Mouse (Mus musculus): ENCODE results near the gene Gng10. TPM values are rescaled to one million over a fixed set of nuclear protein-coding genes. Genes with fewer than 3 reads are reported as not detected.

The Gng10 gene
- total and polyA plus RNA-seq, 3 experiments = 55.6 to 189 (median 78.6) TPM

- Histone ChIP-seq H3K27ac (ENCODE audit: insufficient read depth, low read depth) (no peak overlapping the region), H3K36me3 (replicated peaks in 1 of 2; ENCODE audit: control insufficient read depth in 1 of 2, insufficient read depth in 1 of 2, low read length in 1 of 2) (no peaks in the 10 kb centered on the region), H3K27me3 (replicated peaks) (no peaks in the 10 kb centered on the region), H3K9ac (ENCODE audit: insufficient read depth, low read depth) (no peak overlapping the region), H3K79me2 (replicated peaks; ENCODE audit: control insufficient read depth, extremely low read depth, insufficient read depth, poor library complexity, severe bottlenecking) (no peaks in the 10 kb centered on the region), H3K4me3 (replicated peaks in 1 of 3; ENCODE audit: low read depth in 2 of 3, low read length in 2 of 3, poor library complexity in 1 of 3) (no peak overlapping the region), H3K4me2 (ENCODE audit: insufficient read depth, low read depth, poor library complexity, severe bottlenecking) (no peak overlapping the region), H3K9me3 (replicated peaks; ENCODE audit: low read length) (no peaks in the 10 kb centered on the region), H3K4me1 (ENCODE audit: control insufficient read depth in 1 of 2, insufficient read depth in 2 of 2) (peaks cover 0 to 14% of the 10 kb centered on the region in 2 experiments; a peak in 2 of 4 replicates)
- in situ Hi-C loops (cut with MboI; ENCODE audit: low pct_ligation_motif_present, low pct_unique_long_range_greater_than_20kb, low sequenced_read_pairs) (loop anchor here (10.0 kb wide), 1 partner anchor 48 kb away; no protein-coding TSS in a partner anchor), dilution Hi-C loops (cut with MboI; ENCODE audit: extremely low pct_ligation_motif_present, extremely low pct_unique_long_range_greater_than_20kb, low sequenced_read_pairs) (no loop called here)
- DNase-seq (ENCODE audit: extremely low read depth) = no peak
- no peak for TF ChIP-seq ZC3H11A (IDR thresholded peaks at IDR 0.05; ENCODE audit: low read depth, low read length)
- no peak for TF ChIP-seq ELF1 (IDR thresholded peaks at IDR 0.05; ENCODE audit: low read depth, low read length)
- TF ChIP-seq TCF12 (IDR thresholded peaks at IDR 0.05; ENCODE audit: low read depth, low read length) = no peak
- TF ChIP-seq HCFC1 (IDR thresholded peaks at IDR 0.05; ENCODE audit: low read depth, low read length) = no peak
- no peak for TF ChIP-seq ZMIZ1 (IDR thresholded peaks at IDR 0.05; ENCODE audit: low read depth, low read length)
- TF ChIP-seq MYC (IDR thresholded peaks at IDR 0.05; ENCODE audit: low read depth, low read length) = no peak
- TF ChIP-seq BHLHE40 (IDR thresholded peaks at IDR 0.05; ENCODE audit: low read depth, low read length) = no peak
- no peak for TF ChIP-seq USF1 (IDR thresholded peaks at IDR 0.05; ENCODE audit: low read depth, low read length)
- no peak for TF ChIP-seq PAX5 (IDR thresholded peaks at IDR 0.05; ENCODE audit: low read length)
- no peak for TF ChIP-seq MAZ (IDR thresholded peaks at IDR 0.05; ENCODE audit: low read depth, low read length)
- TF ChIP-seq TBP (conservative IDR thresholded peaks at IDR 0.05; ENCODE audit: low read depth, low read length) = no peak
- no peak for TF ChIP-seq ZKSCAN1 (IDR thresholded peaks at IDR 0.05; ENCODE audit: borderline replicate concordance, low read depth, low read length)
- no peak for TF ChIP-seq JUND (conservative IDR thresholded peaks at IDR 0.05; ENCODE audit: low read depth, low read length)
- TF ChIP-seq EP300 (IDR thresholded peaks at IDR 0.05; ENCODE audit: low read length) = no peak
- TF ChIP-seq MAFK (IDR thresholded peaks at IDR 0.05; ENCODE audit: insufficient replicate concordance, low read length) = no peak
- TF ChIP-seq NELFE (IDR thresholded peaks at IDR 0.05; ENCODE audit: low read depth, low read length) = no peak
These were observed 37.8 kb upstream of the Gng10 start for GRCm38 (mm10) chr4:58997081-58997480.

GRCm38 (mm10) chr4:58998688-58999087, 36.2 kb upstream of the Gng10 start:
- no peak overlapping the region for H3K27ac ChIP-seq (ENCODE audit: insufficient read depth, low read depth)
- H3K4me3 ChIP-seq (replicated peaks in 1 of 3; ENCODE audit: low read depth in 2 of 3, low read length in 2 of 3, poor library complexity in 1 of 3) = no peak overlapping the region
- dilution Hi-C loops (cut with MboI; ENCODE audit: extremely low pct_ligation_motif_present, extremely low pct_unique_long_range_greater_than_20kb, low sequenced_read_pairs) = no loop called here
- H3K4me1 ChIP-seq (ENCODE audit: control insufficient read depth in 1 of 2, insufficient read depth in 2 of 2) = peaks cover 0 to 16% of the 10 kb centered on the region in 2 experiments; a peak in 2 of 4 replicates
- peaks cover 4% of the 10 kb centered on the region for H3K79me2 ChIP-seq (replicated peaks; ENCODE audit: control insufficient read depth, extremely low read depth, insufficient read depth, poor library complexity, severe bottlenecking)
- H3K27me3 ChIP-seq (replicated peaks) = no peaks in the 10 kb centered on the region
- DNase-seq (ENCODE audit: extremely low read depth) = no peak
- H3K36me3 ChIP-seq (replicated peaks in 1 of 2; ENCODE audit: control insufficient read depth in 1 of 2, insufficient read depth in 1 of 2, low read length in 1 of 2) = no peaks in the 10 kb centered on the region
- in situ Hi-C loops (cut with MboI; ENCODE audit: low pct_ligation_motif_present, low pct_unique_long_range_greater_than_20kb, low sequenced_read_pairs) = loop anchor here (10.0 kb wide), 1 partner anchor 46 kb away; no protein-coding TSS in a partner anchor
- no peak overlapping the region for H3K4me2 ChIP-seq (ENCODE audit: insufficient read depth, low read depth, poor library complexity, severe bottlenecking)
- no peak overlapping the region for H3K9ac ChIP-seq (ENCODE audit: insufficient read depth, low read depth)
- no peaks in the 10 kb centered on the region for H3K9me3 ChIP-seq (replicated peaks; ENCODE audit: low read length)
- TF ChIP-seq CTCF (conservative IDR thresholded peaks at IDR 0.05 in 1 of 2, IDR thresholded peaks at IDR 0.05 in 1 of 2; ENCODE audit: low read depth in 2 of 2, low read length in 2 of 2) (no peak), ETS1 (conservative IDR thresholded peaks at IDR 0.05; ENCODE audit: low read depth, low read length) (no peak), PAX5 (IDR thresholded peaks at IDR 0.05; ENCODE audit: low read length) (no peak), RAD21 (IDR thresholded peaks at IDR 0.05; ENCODE audit: low read depth, low read length) (no peak), ZKSCAN1 (IDR thresholded peaks at IDR 0.05; ENCODE audit: borderline replicate concordance, low read depth, low read length) (no peak), SMC3 (IDR thresholded peaks at IDR 0.05; ENCODE audit: low read depth, low read length) (no peak), TCF12 (IDR thresholded peaks at IDR 0.05; ENCODE audit: low read depth, low read length) (no peak), POLR2A (IDR thresholded peaks at IDR 0.05; ENCODE audit: low read depth, low read length) (no peak), USF1 (IDR thresholded peaks at IDR 0.05; ENCODE audit: low read depth, low read length) (no peak), MXI1 (IDR thresholded peaks at IDR 0.05; ENCODE audit: low read depth, low read length) (no peak), JUND (conservative IDR thresholded peaks at IDR 0.05; ENCODE audit: low read depth, low read length) (no peak), HCFC1 (IDR thresholded peaks at IDR 0.05; ENCODE audit: low read depth, low read length) (no peak), USF2 (conservative IDR thresholded peaks at IDR 0.05; ENCODE audit: low read depth, low read length) (no peak), MAZ (IDR thresholded peaks at IDR 0.05; ENCODE audit: low read depth, low read length) (no peak), MAX (IDR thresholded peaks at IDR 0.05; ENCODE audit: low read length) (no peak)
